Mouse (Mus musculus) megakaryocyte, embryonic 14.5 days (primary cell): ENCODE measurements at regions not wholly inside any gene's neighbourhood (a gene's known extent, or its start where the extent isn't known, plus 50 kb on each side); places are given as distances from the start of the nearest gene placed in this dataset.

Experiments used
- FLI1 ChIP-seq: IDR thresholded peaks from 2 replicates; pipeline ENCODE4 v1.6.1; 2012; ENCODE audit warnings: low read length, inconsistent platforms, mixed read lengths
- GATA1 ChIP-seq: IDR thresholded peaks from 3 replicates; pipeline ENCODE4 v1.6.1; 2012; ENCODE audit warnings: mixed read lengths, low read length, inconsistent platforms, borderline replicate concordance

- no peak for TF ChIP-seq GATA1
- no peak for TF ChIP-seq FLI1
Measured at GRCm38 (mm10) chr1:193778181-193778580, 408.1 kb upstream of the Camk1g start.
